Mouse (Mus musculus) embryonic fibroblast, embryonic 13.5 days (primary cell): ENCODE measurements around the gene Hdac8. TPM values are rescaled to one million over a fixed set of nuclear protein-coding genes. Genes with fewer than 3 reads are reported as not detected.

Experiments used
- H3K27ac ChIP-seq: 2 replicates; pipeline ENCODE4 v1.5.1; 2012; ENCODE audit warnings: low read length, control low read depth, inconsistent platforms; ENCODE audit not compliant: insufficient read depth
- H3K4me1 ChIP-seq: 2 replicates; pipeline ENCODE4 v1.6.1; 2011; ENCODE audit warnings: low read length; ENCODE audit not compliant: control insufficient read depth, insufficient read depth
- H3K4me3 ChIP-seq: 2 replicates; pipeline ENCODE4 v1.5.1; 2011; ENCODE audit warnings: mild to moderate bottlenecking, control low read depth, low read length; ENCODE audit not compliant: insufficient read depth
- CTCF ChIP-seq: IDR thresholded peaks from 2 replicates; pipeline ENCODE4 v1.5.1; 2011; ENCODE audit warnings: mild to moderate bottlenecking, control low read depth, low read length, moderate library complexity, borderline replicate concordance; ENCODE audit not compliant: insufficient read depth
- POLR2A ChIP-seq: IDR thresholded peaks from 2 replicates; pipeline ENCODE4 v1.6.1; 2011; ENCODE audit warnings: low read depth, mild to moderate bottlenecking, control low read depth, low read length, moderate library complexity
- polyA plus RNA-seq: library from polyadenylated mRNA; stranded (reverse); fragments of >200 nt; gene quantifications from 2 replicates; pipeline ENCODE4 v1.2.4, GENCODE M21; 2011; ENCODE audit warnings: low read depth; ENCODE audit not compliant: missing spikeins, insufficient read length

The Hdac8 gene
- polyA plus RNA-seq, 1 experiment = 17.7 TPM

DNA sequence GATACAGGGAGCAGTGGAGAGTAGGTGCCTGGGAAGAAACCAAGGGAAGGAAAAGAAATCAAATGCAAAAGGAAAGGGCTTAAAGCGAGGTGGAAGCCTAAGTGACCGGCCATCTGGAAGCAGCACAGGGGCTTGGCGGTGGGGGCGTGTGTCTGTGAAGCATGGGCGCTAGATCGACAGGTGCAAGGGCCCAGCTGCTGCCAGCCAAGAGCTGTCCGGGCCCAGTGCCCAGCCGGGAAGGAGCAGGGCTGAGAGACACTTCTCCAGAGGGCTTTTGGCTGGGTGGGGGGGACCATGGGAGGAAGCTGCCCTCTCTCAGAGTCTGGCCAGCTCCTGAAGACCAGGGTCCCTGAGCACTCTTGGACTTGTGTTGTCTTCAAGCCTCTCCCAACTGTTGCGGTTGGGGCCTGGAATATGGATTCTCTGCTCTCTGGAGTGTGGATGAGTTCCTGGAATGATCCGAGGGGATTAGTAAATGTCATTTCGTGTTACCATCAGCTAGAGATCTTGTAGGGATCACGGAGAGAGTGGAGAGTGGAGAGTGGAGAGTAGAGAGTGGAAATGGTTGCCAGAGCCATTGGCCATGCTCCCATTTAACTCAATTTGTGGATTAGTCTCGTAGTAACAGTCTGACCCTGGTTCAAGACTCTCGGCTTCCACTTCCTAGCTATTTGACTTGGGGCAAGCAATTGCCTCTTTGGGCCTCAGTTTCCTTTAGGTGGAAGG is 242.4 kb downstream of the Hdac8 start:
- no peak for TF ChIP-seq CTCF
- no peak for TF ChIP-seq POLR2A
- no peaks in the 10 kb centered on the region for H3K4me1 ChIP-seq
- H3K4me3 ChIP-seq = no peak overlapping the region
- H3K27ac ChIP-seq = no peak overlapping the region

DNA sequence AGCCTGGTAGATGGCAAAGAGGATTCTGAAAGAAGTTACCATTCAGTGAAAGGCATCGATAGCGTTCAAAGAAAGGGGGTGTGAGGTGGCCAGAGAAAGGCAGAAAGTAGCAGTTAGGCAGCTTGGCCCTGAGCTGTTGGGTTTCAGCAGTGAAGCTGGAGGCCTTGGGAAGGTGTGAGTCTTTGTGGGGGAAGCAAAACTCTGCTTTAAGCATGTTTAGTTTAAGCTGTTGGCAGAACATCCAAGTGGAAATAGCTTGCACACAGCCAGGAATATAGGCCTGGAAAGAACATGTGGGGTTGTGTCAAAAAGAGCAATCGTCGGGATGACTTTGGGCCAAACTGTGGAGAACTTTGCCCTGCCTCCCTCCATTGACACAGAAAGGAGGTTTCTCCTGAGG is 245.4 kb downstream of the Hdac8 start:
- H3K4me3 ChIP-seq = no peak overlapping the region
- H3K4me1 ChIP-seq = no peaks in the 10 kb centered on the region
- no peak overlapping the region for H3K27ac ChIP-seq
- TF ChIP-seq CTCF = no peak
- TF ChIP-seq POLR2A = no peak

DNA sequence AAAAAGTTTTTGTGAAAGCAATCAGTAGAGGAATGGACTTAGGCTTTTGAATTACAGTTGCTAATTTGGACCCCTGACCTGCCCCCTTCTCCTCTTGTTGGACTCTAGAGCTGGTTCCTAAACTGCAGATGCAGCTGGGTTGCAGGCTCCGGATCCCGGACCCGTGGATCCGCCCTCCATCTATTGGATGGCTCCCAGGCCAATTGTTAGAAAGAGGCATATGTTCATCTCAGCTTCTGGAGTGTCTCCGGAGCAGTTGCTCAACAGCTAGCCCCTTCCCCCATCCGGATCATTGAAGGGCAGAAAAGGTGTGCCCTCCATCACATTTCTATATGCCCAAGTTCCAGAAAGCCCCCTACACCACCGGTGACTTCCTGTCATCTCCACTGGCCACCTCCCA is 251.3 kb downstream of the Hdac8 start:
- TF ChIP-seq CTCF = no peak
- TF ChIP-seq POLR2A = no peak
- Histone ChIP-seq H3K4me3 (no peak overlapping the region), H3K27ac (no peak overlapping the region), H3K4me1 (no peaks in the 10 kb centered on the region)

DNA sequence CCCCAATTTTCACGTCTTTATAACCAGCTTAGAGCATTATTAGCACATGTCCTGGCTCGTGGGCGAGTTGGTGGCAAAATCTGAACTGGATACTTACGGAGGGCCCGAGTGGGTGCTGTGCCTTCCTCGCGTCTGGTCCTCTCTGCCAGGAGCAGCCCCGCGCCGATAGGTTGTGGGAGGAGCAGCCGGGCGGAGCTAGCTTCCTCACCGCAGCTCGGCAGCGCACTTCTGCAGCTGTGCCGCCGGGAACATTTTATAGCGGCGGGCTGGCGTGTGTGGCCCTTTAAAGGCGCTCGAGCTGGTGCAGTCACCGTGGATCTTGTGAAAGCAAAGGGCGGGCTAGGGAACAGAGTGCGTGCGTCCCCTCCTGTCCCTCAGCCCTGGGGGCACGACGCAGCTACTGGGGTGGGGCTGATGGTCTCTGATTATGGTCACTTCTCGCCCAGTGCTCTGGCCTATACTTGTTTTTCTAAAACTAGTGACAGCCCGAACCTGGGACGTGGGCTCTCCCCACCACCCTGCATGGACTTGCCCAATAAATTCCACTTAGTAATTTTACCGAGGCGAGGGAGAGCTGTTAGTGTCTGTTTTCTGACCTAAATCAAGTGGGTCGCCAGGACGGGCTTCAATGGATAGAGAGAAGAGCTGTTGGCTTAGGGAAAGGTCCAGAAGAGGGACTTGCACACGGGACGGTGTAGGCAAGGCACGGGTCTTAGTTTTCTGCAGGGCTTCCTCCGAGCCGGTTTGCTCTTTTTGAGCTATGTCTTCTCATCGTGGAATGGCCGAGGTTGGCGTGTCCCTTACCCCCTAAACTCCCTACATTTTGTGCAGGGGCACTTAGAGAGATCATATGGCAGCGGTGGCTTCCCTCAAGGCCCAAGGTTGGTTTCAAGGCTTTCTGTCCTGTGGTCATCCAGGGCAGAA is 253.0 kb downstream of the Hdac8 start, which contains the start of gene Cited1:
Cited1 (minus strand) TSS at position 245 of the 924 bp plus-strand sequence.
- peak within 1 kb of the TSS; percentile 57 for H3K4me3 ChIP-seq
- TF ChIP-seq POLR2A = no peak
- TF ChIP-seq CTCF = no peak
- no peak within 1 kb of the TSS for H3K27ac ChIP-seq
- no peaks in the 10 kb centered on the region for H3K4me1 ChIP-seq

DNA sequence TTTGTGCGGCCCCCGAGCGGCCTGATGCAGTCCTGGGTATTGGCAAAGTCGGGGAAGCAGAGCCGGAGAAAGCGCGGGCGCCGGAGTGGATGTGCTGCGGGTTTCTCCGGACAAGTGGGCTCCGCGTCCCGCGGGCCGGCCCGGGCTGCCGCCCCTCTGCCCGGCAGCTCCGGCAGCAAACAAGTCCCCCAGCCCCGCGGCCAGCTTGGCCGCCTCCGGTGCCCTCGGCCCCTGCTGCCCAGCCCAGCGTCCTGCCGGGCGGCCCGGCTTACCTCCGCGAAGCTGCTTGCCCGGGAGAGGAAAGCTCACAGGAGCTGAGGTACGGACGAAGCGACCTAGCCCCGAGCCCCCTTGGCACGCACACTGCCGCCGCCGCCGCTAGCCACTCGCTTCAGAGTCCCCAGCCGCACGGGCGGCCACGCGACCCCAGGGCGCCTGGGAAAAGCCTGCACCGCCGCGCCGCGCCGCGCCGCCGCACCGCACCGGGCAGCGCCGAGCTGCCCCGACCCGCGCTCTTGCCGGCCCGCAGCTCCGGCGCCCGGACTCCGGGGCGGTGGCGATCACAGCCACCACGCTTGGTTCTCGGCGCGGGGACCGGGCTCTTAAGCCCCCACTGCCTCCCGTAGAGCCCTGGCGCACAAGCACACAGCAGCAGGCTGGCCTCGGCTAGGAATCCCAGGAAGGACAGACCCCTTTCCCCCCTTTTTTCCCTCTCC is 253.8 kb downstream of the Hdac8 start:
- Histone ChIP-seq H3K4me3 (peak overlapping the region; percentile 57), H3K4me1 (no peaks in the 10 kb centered on the region), H3K27ac (no peak overlapping the region)
- TF ChIP-seq POLR2A = no peak
- no peak for TF ChIP-seq CTCF

DNA sequence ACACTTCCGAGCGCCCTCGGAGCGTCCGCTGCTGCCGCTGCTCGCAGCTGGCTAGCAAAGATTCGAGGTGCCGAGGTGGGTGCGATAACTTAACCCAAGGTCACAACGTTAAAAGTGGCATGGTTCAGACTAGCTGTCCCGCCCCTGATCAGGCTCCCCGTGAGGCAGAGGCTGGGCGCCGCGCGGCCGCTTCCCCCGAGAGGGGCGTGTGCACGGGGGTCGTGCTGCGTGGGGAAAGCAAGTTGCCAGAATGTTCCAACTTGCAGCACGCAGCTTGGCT is 254.3 kb downstream of the Hdac8 start:
- Histone ChIP-seq H3K4me1 (no peaks in the 10 kb centered on the region), H3K27ac (no peak overlapping the region), H3K4me3 (peak overlapping the region; percentile 41)
- TF ChIP-seq CTCF (no peak), POLR2A (no peak)

DNA sequence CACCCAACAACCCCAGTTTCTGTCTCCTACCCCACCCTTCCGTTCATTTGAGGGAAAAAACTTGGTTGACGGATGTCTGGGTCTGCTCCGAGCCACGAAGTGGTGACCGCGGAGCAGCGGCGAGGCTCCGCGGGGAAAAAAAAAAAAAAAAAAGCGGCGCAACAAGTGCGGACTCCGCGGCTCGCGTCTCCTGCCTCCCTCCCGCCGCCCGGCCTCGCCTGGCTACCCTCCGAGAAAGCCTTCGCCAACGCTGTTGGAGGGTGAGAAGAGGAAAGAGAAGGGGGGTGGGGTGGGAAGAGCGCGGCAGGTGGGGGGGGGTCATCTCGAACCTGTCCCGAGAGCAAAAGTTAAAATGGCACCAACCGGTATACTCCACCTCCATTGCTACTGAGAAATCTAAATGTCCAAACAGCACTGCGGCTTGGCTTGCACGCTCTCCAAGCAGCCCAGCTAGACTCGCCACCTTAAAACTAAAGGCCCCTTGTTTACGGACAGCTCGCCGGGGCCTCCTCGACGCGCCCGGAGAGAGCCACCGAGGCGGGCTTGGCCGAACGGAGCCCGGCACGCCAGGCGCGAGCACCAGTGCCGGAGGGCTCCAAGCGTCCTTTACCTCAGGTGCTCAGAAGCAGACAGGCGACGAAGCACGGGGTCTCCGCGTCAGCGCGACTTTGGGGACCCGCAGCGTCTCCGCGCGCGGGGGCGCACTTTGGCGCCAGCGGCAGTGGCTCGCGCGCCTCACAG is 254.8 kb downstream of the Hdac8 start:
- no peaks in the 10 kb centered on the region for H3K4me1 ChIP-seq
- no peak overlapping the region for H3K27ac ChIP-seq
- TF ChIP-seq POLR2A (no peak), CTCF (no peak)
- H3K4me3 ChIP-seq = peak overlapping the region; percentile 41

DNA sequence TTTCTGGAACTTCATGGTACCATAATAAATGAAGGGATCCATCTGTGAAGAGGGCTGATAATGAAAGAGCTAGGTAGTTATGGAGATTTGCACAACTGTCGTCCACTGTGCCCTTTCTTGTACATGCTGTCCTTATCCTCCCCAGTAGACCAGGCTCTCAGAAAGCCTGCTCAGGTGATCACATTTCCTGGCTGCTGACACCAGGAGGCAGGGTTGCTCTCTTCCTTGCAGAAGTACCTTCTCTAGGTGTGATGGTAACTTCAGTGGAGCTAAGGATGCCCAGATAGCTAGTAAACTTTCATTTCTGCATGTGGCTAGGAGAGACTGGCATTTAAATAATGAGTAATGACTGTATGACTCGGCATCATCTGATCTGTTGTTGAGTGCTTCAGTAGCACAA is 260.8 kb downstream of the Hdac8 start:
- H3K4me3 ChIP-seq = no peak overlapping the region
- no peak overlapping the region for H3K27ac ChIP-seq
- no peaks in the 10 kb centered on the region for H3K4me1 ChIP-seq
- no peak for TF ChIP-seq CTCF
- no peak for TF ChIP-seq POLR2A

Other genes with a start within 250 kb of the Hdac8 start
- 10.4 and 11.5 TPM in 2 replicates for gene Phka1, start 138.9 kb upstream of the Hdac8 start, polyA plus RNA-seq
- gene Gm3880, start 181.6 kb upstream of the Hdac8 start, polyA plus RNA-seq = not detected in 2 replicates
- gene Gm9112, start 202.3 kb upstream of the Hdac8 start, polyA plus RNA-seq = not detected in 2 replicates
- not detected in 2 replicates for gene Dmrtc1b, start 202.5 kb upstream of the Hdac8 start, polyA plus RNA-seq